Mouse (Mus musculus): ENCODE data around the gene Grb2.

Grb2 gene

GRCm38 (mm10) chr11:115711133-115711532, 2.7 kb upstream of the Grb2 start:
- DNase-seq, result no peak

- DNase-seq, result no peak
Measured at GRCm38 (mm10) chr11:115709829-115710559, 1.6 kb upstream of the Grb2 start.

DNA sequence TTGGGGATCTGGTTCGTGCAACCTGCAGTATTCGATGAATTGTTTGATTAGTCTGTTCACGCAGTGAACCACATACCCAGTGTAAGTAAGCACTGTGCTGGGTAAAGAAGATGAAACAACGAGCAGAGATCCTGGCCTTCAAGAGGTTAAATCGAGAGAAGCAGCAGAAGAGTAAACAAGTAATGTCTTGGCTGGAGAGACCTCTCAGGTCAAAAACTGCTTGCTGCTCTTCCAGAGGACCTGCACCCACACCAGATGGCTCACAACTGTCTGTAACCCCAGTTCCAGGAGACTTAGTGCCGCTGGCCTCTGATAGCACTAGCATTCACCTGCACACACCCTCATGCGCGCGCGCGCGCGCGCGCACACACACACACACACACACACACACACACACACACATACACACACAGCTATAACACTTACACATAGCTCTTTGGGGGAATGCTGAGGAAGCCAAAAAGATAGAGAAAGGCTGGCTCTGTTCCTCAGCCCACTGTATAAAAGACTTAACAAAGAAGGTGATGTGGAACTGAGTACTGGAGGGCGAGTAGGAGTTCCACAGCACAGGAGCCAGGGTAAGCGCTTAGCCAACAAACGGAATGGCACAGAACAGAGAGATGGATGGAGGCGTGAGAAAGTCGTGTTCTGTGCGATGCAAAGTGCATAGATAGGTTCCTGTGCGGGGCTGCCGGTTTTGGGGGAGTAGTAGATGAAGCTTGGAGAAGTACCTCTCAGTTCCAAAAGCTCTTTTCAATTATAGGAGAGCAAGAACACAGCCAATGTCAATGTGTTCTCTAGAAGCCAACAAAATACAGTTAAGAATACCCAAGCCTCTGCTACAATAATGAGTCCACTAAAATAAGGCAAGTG, 795 bp upstream of the Grb2 start:
- DNase-seq, result peak; percentile 54

GRCm38 (mm10) chr11:115707313-115708208, 836 bp downstream of the Grb2 start:
- peak; percentile 48 for DNase-seq

DNA sequence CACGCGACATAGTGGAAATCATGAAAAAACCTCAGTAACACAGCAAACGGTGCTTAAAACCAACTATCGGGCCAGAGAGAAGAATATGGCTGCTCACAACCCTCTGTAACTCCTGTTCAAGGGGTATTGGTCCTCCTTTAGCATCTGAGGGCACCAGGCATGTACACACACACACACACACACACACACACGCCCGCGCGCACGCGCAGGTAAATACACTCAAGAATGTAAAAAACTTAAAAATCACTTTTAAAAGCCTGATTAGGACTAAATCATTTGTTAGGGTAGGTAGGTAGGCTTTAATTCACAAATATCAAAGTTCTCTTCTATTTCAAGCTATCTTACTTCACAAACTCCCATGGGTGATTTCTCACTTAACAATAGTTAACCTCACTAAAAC, 1.8 kb downstream of the Grb2 start:
- no peak for DNase-seq

GRCm38 (mm10) chr11:115705561-115705960, 2.8 kb downstream of the Grb2 start:
- no peak for DNase-seq

GRCm38 (mm10) chr11:115704648-115705047, 3.7 kb downstream of the Grb2 start:
- no peak for DNase-seq

- no peak for DNase-seq
Measured at GRCm38 (mm10) chr11:115703466-115703865, 4.9 kb downstream of the Grb2 start.

GRCm38 (mm10) chr11:115698986-115699728, 9.2 kb downstream of the Grb2 start:
- peak; percentile 84 for DNase-seq

- DNase-seq, result no peak
Measured at GRCm38 (mm10) chr11:115697722-115698121, 10.7 kb downstream of the Grb2 start.

- DNase-seq, result no peak
Measured at GRCm38 (mm10) chr11:115697091-115697490, 11.3 kb downstream of the Grb2 start.

GRCm38 (mm10) chr11:115696471-115696870, 11.9 kb downstream of the Grb2 start:
- DNase-seq, result no peak

- DNase-seq, result no peak
Measured at GRCm38 (mm10) chr11:115693979-115694578, 14.3 kb downstream of the Grb2 start.

- DNase-seq, result no peak
Measured at GRCm38 (mm10) chr11:115692800-115693199, 15.6 kb downstream of the Grb2 start.

DNA sequence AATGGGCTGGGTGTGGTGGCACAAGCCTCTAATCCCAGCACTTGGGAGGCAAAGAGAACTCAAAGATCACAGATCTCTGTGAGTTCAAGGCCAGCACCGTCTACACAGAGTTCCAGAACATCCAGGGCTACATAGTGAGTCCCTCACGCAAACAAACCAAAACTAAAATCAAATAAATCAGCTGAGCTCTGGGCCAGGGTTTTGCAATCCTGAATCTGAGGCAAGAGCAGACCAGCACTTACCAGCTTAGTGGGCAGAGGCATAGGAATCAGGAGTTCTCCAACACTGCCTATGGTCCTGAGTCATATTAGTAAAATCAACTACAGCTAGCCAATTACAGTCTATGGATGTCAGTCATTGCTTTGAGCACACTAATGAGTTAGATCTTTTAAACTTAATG, 16.4 kb downstream of the Grb2 start:
- no peak for DNase-seq

DNA sequence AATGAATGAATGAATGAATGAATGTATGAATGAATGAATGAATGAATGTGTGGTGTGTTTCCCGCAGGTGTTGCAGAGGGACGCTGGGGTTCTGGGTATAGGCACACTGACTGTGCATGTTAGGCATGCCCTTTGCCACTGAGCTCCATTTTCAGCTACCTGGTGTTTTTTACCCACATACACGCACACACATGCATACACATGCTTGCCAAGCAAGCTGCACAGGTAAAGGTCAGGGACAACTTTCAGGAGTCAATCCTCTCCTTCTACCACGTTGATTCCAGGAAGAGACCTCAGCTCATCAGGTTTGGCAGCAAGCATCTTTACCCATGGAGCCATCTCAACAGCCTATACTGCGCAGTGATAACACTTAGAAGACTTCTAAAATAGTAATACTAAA, 16.9 kb downstream of the Grb2 start:
- DNase-seq, result no peak

GRCm38 (mm10) chr11:115691013-115691412, 17.4 kb downstream of the Grb2 start:
- no peak for DNase-seq

GRCm38 (mm10) chr11:115690356-115690755, 18.0 kb downstream of the Grb2 start:
- no peak for DNase-seq

DNA sequence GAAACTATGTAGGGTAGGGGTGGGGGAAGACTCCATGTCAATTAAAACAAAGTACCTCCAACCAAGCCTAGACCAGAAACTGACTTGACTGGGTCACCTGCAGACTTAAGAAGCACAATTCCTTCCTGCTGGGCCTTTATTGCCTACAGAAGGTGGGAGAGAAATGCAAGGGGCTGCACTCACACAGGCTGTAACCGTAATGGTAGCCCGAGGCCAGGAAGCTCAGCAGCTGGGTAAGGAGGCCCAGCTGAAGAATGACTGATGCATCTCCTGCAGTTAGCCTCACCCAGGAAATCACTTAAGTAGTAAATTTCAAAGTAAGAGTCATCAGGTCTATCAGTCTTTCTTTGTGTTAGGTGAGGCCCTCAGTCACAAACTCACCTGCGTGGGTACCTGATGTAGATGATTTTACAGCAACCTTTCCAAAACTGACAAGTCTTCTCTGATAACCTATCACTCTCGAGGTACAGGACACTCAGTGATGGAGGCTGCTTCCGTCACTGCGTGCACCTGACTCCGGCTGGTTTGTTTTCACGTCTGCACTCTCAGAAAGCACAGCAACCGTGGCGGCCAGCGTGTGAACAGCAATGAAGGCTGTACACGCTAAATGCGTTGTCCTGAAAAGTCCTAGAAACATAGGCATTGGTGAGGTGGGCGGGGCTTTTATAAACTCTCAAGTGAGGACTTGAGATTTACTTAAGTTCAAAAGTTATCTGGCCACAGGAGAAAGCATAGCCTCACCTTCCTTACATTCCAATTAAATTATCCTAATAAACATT, 19.1 kb downstream of the Grb2 start:
- no peak for DNase-seq

DNA sequence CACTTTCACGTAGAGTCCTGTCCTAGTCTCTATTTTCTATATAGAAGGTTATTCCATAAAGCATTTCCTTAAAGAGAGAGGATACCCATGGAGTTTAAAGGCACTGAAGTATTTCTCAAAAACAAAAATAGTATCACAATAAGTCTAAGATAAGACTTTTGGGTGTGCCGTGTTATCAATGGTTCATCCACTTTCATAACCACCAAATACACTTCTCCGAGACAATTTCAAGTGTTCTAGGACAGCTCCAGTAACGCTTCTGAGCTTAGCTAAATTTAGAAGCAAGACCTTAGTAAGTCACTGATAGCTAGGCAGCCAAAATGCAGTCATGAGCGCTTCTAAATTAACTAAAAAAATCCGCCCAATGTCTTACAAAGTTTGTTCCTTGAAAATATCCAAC, 22.0 kb downstream of the Grb2 start:
- no peak for DNase-seq

GRCm38 (mm10) chr11:115685954-115686353, 22.4 kb downstream of the Grb2 start:
- no peak for DNase-seq

All from kidney, adult 18-20 months (tissue).